Mouse (Mus musculus) brown adipose tissue, adult 24 weeks (tissue): ENCODE measurements around the gene Rarb. TPM values are rescaled to one million over a fixed set of nuclear protein-coding genes. Genes with fewer than 3 reads are reported as not detected.

ENCODE experiments used
- H3K27ac ChIP-seq: fragments of 200-500 bp; replicated peaks from 2 replicates; pipeline ENCODE4 v1.5.1; 2012; ENCODE audit warnings: low read depth, mild to moderate bottlenecking, low read length
- H3K4me1 ChIP-seq: fragments of 200-500 bp; 2 replicates; pipeline ENCODE4 v1.6.1; 2012; ENCODE audit warnings: low read length, mixed read lengths; ENCODE audit not compliant: control insufficient read depth, insufficient read depth, insufficient read length
- H3K4me3 ChIP-seq: fragments of 200-500 bp; 2 replicates; pipeline ENCODE4 v1.5.1; 2012; ENCODE audit warnings: low read depth, mild to moderate bottlenecking, low read length, moderate library complexity; ENCODE audit not compliant: insufficient read depth
- polyA plus RNA-seq: library from polyadenylated mRNA; stranded (reverse); fragments of >200 nt; gene quantifications from 2 replicates; pipeline ENCODE4 v1.2.4, GENCODE M21; 2012; ENCODE audit not compliant: missing spikeins, insufficient read depth, insufficient read length

Gene Rarb
- polyA plus RNA-seq, 1 experiment: 9.2 TPM

DNA sequence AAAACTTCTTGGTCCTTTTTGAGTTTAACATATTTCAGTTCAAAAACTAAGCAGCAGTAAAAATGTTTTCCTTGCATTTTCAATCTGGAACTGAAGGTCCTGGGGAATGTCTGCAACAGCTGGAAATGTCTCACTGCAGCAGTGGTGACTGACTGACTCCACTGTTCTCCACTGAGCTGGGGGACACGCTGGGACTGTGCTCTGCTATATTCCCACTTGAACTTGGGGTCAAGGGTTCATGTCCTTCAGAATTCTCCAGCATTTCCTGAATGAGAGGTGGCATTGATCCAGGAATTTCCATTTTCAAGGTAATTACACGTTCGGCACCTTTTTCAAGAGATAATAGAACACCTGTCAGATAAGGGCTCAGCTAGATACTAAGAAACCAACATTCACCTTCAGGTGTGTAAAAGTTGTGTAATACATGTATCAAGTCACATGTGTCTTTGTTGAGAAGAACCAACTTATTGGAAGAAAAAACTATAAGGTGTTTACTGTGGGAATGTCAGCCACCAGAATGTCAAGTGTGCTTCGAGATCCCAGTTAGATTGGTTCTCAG is 386.9 kb downstream of the Rarb start:
- H3K4me3 ChIP-seq: no peak overlapping the region
- no peak overlapping the region for H3K27ac ChIP-seq

GRCm38 (mm10) chr14:16427569-16427968 is 391.4 kb downstream of the Rarb start:
- H3K4me1 ChIP-seq: no peaks in the 10 kb centered on the region
- no peak overlapping the region for H3K4me3 ChIP-seq
- no peak overlapping the region for H3K27ac ChIP-seq

More for the DNA sequence above, 386.9 kb downstream of the Rarb start:
- no peaks in the 10 kb centered on the region for H3K4me1 ChIP-seq

DNA sequence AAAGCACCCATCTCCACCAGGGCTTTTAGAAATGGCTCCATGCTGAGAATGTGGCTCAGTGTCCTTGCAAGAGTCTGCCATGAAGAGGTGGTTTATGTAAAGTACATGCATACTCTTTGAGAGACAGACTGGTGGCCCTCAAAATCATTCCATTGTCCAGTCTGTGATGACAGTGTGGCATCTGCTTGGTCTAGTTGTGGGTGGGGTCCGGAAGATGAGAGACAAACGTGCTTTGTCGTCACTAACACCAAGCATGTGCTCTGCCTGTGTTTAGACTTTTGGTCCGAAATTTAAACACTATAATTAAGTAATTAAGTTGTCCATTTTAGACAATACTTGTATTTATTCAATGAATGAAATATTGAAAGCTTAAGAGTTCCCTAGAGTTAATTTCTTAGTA is 404.8 kb downstream of the Rarb start:
- H3K27ac ChIP-seq: no peak overlapping the region
- no peaks in the 10 kb centered on the region for H3K4me1 ChIP-seq
- no peak overlapping the region for H3K4me3 ChIP-seq

DNA sequence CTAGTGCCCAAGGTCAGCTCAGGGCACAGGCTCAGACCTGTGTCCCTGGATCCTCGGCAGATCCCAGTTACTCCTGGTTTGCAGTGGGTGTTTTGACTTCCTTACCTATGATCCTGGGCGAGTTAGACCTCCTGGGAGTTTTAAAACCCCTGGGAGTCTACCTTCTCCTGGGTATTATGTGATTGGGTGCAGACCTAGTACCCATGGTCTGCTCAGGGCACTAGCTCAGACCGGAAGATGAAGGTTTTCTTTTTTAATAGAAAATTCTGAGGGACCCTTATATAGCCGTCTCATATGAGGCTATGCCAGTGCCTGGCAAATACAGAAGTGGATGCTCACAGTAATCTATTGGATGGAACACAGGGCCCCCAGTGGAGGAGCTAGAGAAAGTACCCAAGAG is 413.8 kb downstream of the Rarb start:
- no peak overlapping the region for H3K27ac ChIP-seq
- H3K4me3 ChIP-seq: no peak overlapping the region
- H3K4me1 ChIP-seq: no peaks in the 10 kb centered on the region

GRCm38 (mm10) chr14:16384783-16385182 is 434.2 kb downstream of the Rarb start:
- Histone ChIP-seq H3K4me3 (no peak overlapping the region), H3K27ac (no peak overlapping the region), H3K4me1 (no peaks in the 10 kb centered on the region)
